Mouse (Mus musculus) testis, adult 2 months (tissue): ENCODE data around the gene Rab11a. TPM values are rescaled to one million over a fixed set of nuclear protein-coding genes. Genes with fewer than 3 reads are reported as not detected.

Source experiments
- H3K27ac ChIP-seq: fragments of 200-500 bp; 2 replicates; pipeline ENCODE4 v1.5.1; 2012; ENCODE audit warnings: low read depth, low read length; ENCODE audit not compliant: control insufficient read depth, insufficient read depth
- H3K27me3 ChIP-seq: fragments of 200-500 bp; 2 replicates; pipeline ENCODE4 v1.6.1; 2012; ENCODE audit warnings: mild to moderate bottlenecking, low read length, moderate library complexity; ENCODE audit not compliant: control insufficient read depth, insufficient read depth
- H3K36me3 ChIP-seq: fragments of 200-500 bp; 2 replicates; pipeline ENCODE4 v1.6.1; 2012; ENCODE audit warnings: mild to moderate bottlenecking, low read length; ENCODE audit not compliant: control insufficient read depth, insufficient read depth
- H3K4me1 ChIP-seq: fragments of 200-500 bp; 2 replicates; pipeline ENCODE4 v1.6.1; 2012; ENCODE audit warnings: low read length; ENCODE audit not compliant: control insufficient read depth, insufficient read depth
- H3K4me3 ChIP-seq: fragments of 200-500 bp; 2 replicates; pipeline ENCODE4 v1.5.1; 2012; ENCODE audit warnings: low read depth, mild to moderate bottlenecking, low read length, moderate library complexity, mixed read lengths; ENCODE audit not compliant: control insufficient read depth
- CTCF ChIP-seq: fragments of 200-500 bp; IDR thresholded peaks from 2 replicates; pipeline ENCODE4 v1.5.1; 2012; ENCODE audit warnings: low read depth, mild to moderate bottlenecking, inconsistent platforms, low read length, moderate library complexity; ENCODE audit not compliant: control insufficient read depth, insufficient read depth, insufficient replicate concordance
- POLR2A ChIP-seq: fragments of 200-500 bp; IDR thresholded peaks from 2 replicates; pipeline ENCODE4 v1.6.1; 2012; ENCODE audit warnings: low read depth, mild to moderate bottlenecking, inconsistent platforms, low read length, moderate library complexity; ENCODE audit not compliant: control insufficient read depth
- polyA plus RNA-seq: library from polyadenylated mRNA; depleted of rRNA; stranded (reverse); fragments of >200 nt; gene quantifications from 2 replicates; pipeline ENCODE4 v1.2.3, GENCODE M21; 2012; rRNA removed

Rab11a gene
- polyA plus RNA-seq, 1 experiment, result 127 TPM

GRCm38 (mm10) chr9:64667513-64667912, 70.0 kb downstream of the Rab11a start:
- Histone ChIP-seq H3K27ac (no peak overlapping the region), H3K27me3 (no peaks in the 10 kb centered on the region), H3K36me3 (no peaks in the 10 kb centered on the region), H3K4me1 (peaks cover 3% of the 10 kb centered on the region), H3K4me3 (no peak overlapping the region)
- TF ChIP-seq POLR2A, result no peak
- TF ChIP-seq CTCF, result no peak

GRCm38 (mm10) chr9:64666549-64666948, 71.0 kb downstream of the Rab11a start:
- no peaks in the 10 kb centered on the region for H3K36me3 ChIP-seq
- no peak for TF ChIP-seq CTCF
- TF ChIP-seq POLR2A, result no peak
- H3K4me3 ChIP-seq, result no peak overlapping the region
- no peak overlapping the region for H3K27ac ChIP-seq
- peaks cover 3% of the 10 kb centered on the region for H3K4me1 ChIP-seq
- no peaks in the 10 kb centered on the region for H3K27me3 ChIP-seq

Other genes with a start within 250 kb of the Rab11a start
- 7.0 and 8.3 TPM in 2 replicates for gene Dennd4a, start 73.6 kb upstream of the Rab11a start, polyA plus RNA-seq
- gene Slc24a1, start 213.8 kb upstream of the Rab11a start, polyA plus RNA-seq, result 0.52 and 0.70 TPM in 2 replicates
- 17.1 and 19.9 TPM in 2 replicates for gene Ints14, start 223.1 kb upstream of the Rab11a start, polyA plus RNA-seq